Mouse (Mus musculus) macrophage (primary cell): Measurements from ENCODE around the gene Cdc37. TPM values are rescaled to one million over a fixed set of nuclear protein-coding genes. Genes with fewer than 3 reads are reported as not detected.

Source experiments
- H3K27ac ChIP-seq: fragments of 350-480 bp; formaldehyde crosslinking; 2 replicates; pipeline ENCODE4 v1.9.0; 2021
- H3K36me3 ChIP-seq: fragments of 350-480 bp; formaldehyde crosslinking; 2 replicates; pipeline ENCODE4 v1.9.0; 2021; ENCODE audit errors: inconsistent target
- H3K4me3 ChIP-seq: fragments of 350-480 bp; formaldehyde crosslinking; 2 replicates; pipeline ENCODE4 v1.9.0; 2021; ENCODE audit errors: inconsistent target
- H3K79me2 ChIP-seq: fragments of 350-480 bp; formaldehyde crosslinking; 2 replicates; pipeline ENCODE4 v1.9.0; 2021; ENCODE audit errors: inconsistent target
- WGBS: methylation state at CpG from one replicate; pipeline ENCODE4 v1.1.7; 2026; ENCODE audit warnings: inconsistent platforms; ENCODE audit not compliant: missing documents; 5-methylcytosine and 5-hydroxymethylcytosine counted together
- polyA plus RNA-seq: library from polyadenylated mRNA; stranded (reverse); fragments of 250-400 nt; gene quantifications from 3 replicates; pipeline ENCODE4 v1.2.4, GENCODE M21; 2018; ENCODE audit warnings: inconsistent platforms

Cdc37 gene
- polyA plus RNA-seq, 1 experiment from 2014 or later = 206 TPM

- Histone ChIP-seq H3K27ac (no peak overlapping the region), H3K4me3 (peak overlapping the region; percentile 27; the same call in 1 of the 2 replicates)
- WGBS = 2% methylated on average over 48 of the region's 52 CpGs
These were observed 11.6 kb upstream of the Cdc37 start for GRCm38 (mm10) chr9:21161209-21161909.

GRCm38 (mm10) chr9:21154787-21155186 is 5.0 kb upstream of the Cdc37 start:
- 67% methylated on average over 3 of the region's 3 CpGs for WGBS
- no peak overlapping the region for H3K4me3 ChIP-seq
- H3K36me3 ChIP-seq = no peaks in the 10 kb centered on the region
- no peak overlapping the region for H3K27ac ChIP-seq
- H3K79me2 ChIP-seq = no peaks in the 10 kb centered on the region

More at GRCm38 (mm10) chr9:21161209-21161909, 11.6 kb upstream of the Cdc37 start:
- no peaks in the 10 kb centered on the region for H3K36me3 ChIP-seq
- no peaks in the 10 kb centered on the region for H3K79me2 ChIP-seq

GRCm38 (mm10) chr9:21153833-21154232 is 4.1 kb upstream of the Cdc37 start:
- Histone ChIP-seq H3K36me3 (no peaks in the 10 kb centered on the region), H3K27ac (no peak overlapping the region), H3K79me2 (peaks cover 9% of the 10 kb centered on the region), H3K4me3 (no peak overlapping the region)
- WGBS = 61% methylated on average over 5 of the region's 5 CpGs

- 9% methylated on average over 9 of the region's 12 CpGs for WGBS
- H3K79me2 ChIP-seq = peaks cover 14% of the 10 kb centered on the region
- H3K27ac ChIP-seq = no peak overlapping the region
- H3K4me3 ChIP-seq = no peak overlapping the region
- no peaks in the 10 kb centered on the region for H3K36me3 ChIP-seq
These were observed 3.5 kb upstream of the Cdc37 start for GRCm38 (mm10) chr9:21153331-21153730.

DNA sequence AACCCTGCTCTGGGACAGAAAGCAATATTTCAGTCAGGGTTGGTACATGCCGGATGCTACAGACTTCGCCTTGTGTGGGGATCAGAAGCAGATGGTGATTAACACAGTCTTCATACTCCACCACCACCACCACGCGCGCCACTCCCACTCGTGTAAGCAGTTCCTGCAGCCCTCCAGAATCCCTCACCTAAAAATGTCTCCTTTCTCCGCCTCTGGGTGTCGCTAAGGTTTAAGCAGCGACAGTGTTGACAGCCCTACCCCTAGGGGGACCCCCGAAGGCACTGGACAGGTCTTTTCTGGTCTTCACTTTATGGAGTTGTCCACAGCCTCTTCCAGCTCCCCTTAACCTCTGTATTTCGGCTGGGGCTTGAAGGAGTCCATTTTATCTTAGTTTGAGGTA is 2.9 kb upstream of the Cdc37 start:
- WGBS = 4% methylated on average over 11 of the region's 11 CpGs
- peaks cover 20% of the 10 kb centered on the region for H3K79me2 ChIP-seq
- no peak overlapping the region for H3K27ac ChIP-seq
- H3K4me3 ChIP-seq = no peak overlapping the region
- H3K36me3 ChIP-seq = no peaks in the 10 kb centered on the region

GRCm38 (mm10) chr9:21149077-21149653 is 617 bp downstream of the Cdc37 start:
- H3K79me2 ChIP-seq = peaks cover 56% of the 10 kb centered on the region
- H3K27ac ChIP-seq = peak overlapping the region; percentile 59
- WGBS = 3% methylated on average over 8 of the region's 8 CpGs
- peak overlapping the region; percentile 94 for H3K4me3 ChIP-seq
- 0 out of 2 replicates have a peak, but pooled peaks cover 10% of the 10 kb centered on the region for H3K36me3 ChIP-seq

DNA sequence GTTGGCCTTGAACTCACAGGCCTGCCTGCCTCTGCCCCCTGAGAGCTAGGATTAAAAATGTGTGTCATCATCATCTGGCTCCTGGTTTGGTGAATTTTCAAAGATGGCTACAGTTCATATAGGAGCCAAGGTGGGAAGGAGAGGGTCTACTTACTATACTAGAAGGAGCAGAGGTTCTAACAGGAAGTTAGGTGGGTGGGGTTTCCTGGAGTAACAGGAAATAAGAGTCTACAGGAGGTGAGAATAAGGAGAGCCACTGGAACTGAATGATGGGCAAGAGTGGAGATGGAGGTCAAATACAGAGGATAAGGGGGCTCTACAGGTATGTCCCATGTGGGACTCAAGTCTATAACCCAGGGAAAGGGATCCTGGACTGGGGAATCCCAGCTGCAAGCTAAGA is 1.4 kb downstream of the Cdc37 start:
- no peak overlapping the region for H3K27ac ChIP-seq
- H3K4me3 ChIP-seq = peak overlapping the region; percentile 94

GRCm38 (mm10) chr9:21146722-21147121 is 3.1 kb downstream of the Cdc37 start:
- Histone ChIP-seq H3K27ac (peak overlapping the region; percentile 21), H3K4me3 (peak overlapping the region; percentile 11; the same call in 1 of the 2 replicates), H3K79me2 (peaks cover 70% of the 10 kb centered on the region), H3K36me3 (peaks cover 23% of the 10 kb centered on the region; the same call in 1 of the 2 replicates)
- 8% methylated on average over 10 of the region's 10 CpGs for WGBS

More for the DNA sequence above, 1.4 kb downstream of the Cdc37 start:
- peaks cover 63% of the 10 kb centered on the region for H3K79me2 ChIP-seq
- H3K36me3 ChIP-seq = peaks cover 16% of the 10 kb centered on the region; the same call in 1 of the 2 replicates

GRCm38 (mm10) chr9:21145431-21145830 is 4.4 kb downstream of the Cdc37 start:
- Histone ChIP-seq H3K4me3 (no peak overlapping the region), H3K79me2 (peaks cover 70% of the 10 kb centered on the region), H3K27ac (no peak overlapping the region), H3K36me3 (peaks cover 33% of the 10 kb centered on the region; the same call in 1 of the 2 replicates)
- 94% methylated on average over 4 of the region's 4 CpGs for WGBS

- 92% methylated on average over 3 of the region's 3 CpGs for WGBS
- Histone ChIP-seq H3K36me3 (peaks cover 44% of the 10 kb centered on the region), H3K4me3 (no peak overlapping the region), H3K27ac (no peak overlapping the region), H3K79me2 (peaks cover 66% of the 10 kb centered on the region)
These were observed 5.4 kb downstream of the Cdc37 start for GRCm38 (mm10) chr9:21144361-21144760.

- Histone ChIP-seq H3K27ac (no peak overlapping the region), H3K79me2 (peaks cover 42% of the 10 kb centered on the region), H3K4me3 (no peak overlapping the region), H3K36me3 (peaks cover 60% of the 10 kb centered on the region)
- 91% methylated on average over 8 of the region's 14 CpGs for WGBS
These were observed 7.9 kb downstream of the Cdc37 start for GRCm38 (mm10) chr9:21141922-21142321.

GRCm38 (mm10) chr9:21138386-21138785 is 11.4 kb downstream of the Cdc37 start:
- Histone ChIP-seq H3K36me3 (peaks cover 44% of the 10 kb centered on the region), H3K4me3 (no peak overlapping the region), H3K27ac (no peak overlapping the region), H3K79me2 (peaks cover 6% of the 10 kb centered on the region)
- WGBS = 85% methylated on average over 4 of the region's 4 CpGs

DNA sequence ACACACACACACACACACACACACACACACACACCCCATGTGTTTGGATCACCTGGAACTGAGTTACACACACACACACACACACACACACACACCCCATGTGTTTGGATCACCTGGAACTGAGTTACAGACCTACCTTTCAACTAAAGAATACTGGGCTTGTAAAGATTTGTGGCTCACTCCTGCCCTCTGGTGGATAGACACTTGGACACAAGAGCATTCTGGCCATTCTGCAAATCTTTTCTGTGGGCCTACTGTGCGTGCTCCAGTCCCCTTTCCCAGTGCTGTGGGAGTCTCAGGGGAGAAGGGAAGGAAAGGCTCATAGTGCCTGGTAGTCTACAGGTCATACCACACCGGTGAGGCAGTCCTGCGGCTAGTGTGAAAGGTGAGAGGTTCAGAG is 12.6 kb downstream of the Cdc37 start:
- H3K79me2 ChIP-seq = no peaks in the 10 kb centered on the region
- no peak overlapping the region for H3K27ac ChIP-seq
- H3K36me3 ChIP-seq = peaks cover 37% of the 10 kb centered on the region
- WGBS = 52% methylated on average over 3 of the region's 3 CpGs
- H3K4me3 ChIP-seq = no peak overlapping the region

DNA sequence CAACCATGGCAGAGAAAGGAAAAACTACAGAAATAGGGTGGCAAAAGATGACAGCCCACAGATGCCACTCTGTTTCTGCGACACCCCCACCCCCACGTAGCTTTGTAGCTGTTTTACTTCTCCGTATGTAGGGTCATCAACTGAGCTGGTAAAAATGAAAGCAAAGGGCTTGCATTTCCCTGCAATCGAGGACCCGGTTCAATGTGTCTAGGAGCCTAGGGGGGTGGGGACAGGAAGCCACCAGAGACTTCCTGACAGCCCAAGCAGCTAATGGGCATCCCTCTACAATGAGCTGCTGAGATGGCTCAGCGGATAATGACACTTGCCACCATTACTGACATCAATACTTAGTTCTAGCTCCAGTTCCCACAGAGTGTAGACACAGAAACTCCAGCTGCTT is 13.4 kb downstream of the Cdc37 start:
- Histone ChIP-seq H3K36me3 (peaks cover 36% of the 10 kb centered on the region), H3K79me2 (no peaks in the 10 kb centered on the region), H3K4me3 (no peak overlapping the region), H3K27ac (peak overlapping the region; percentile 52)
- WGBS = 27% methylated on average over 6 of the region's 6 CpGs

- H3K36me3 ChIP-seq = peaks cover 32% of the 10 kb centered on the region
- peak overlapping the region; percentile 52 for H3K27ac ChIP-seq
- H3K4me3 ChIP-seq = no peak overlapping the region
- H3K79me2 ChIP-seq = peaks cover 1% of the 10 kb centered on the region; the same call in 1 of the 2 replicates
- 20% methylated on average over 1 of the region's 1 CpGs for WGBS
These were observed 13.8 kb downstream of the Cdc37 start for GRCm38 (mm10) chr9:21135941-21136381.
